Mouse (Mus musculus): Measurements from ENCODE around the gene Prss2. TPM values are rescaled to one million over a fixed set of nuclear protein-coding genes. Genes with fewer than 3 reads are reported as not detected.
"Not testable (repeated sequence)": the region's sequence is repeated elsewhere in the genome, so short reads cannot be mapped to it uniquely, and the experiment has no call there.

The Prss2 gene
- not detected in 2 replicates for polyA plus RNA-seq (2015; fragmentation: Nextera tagmentation; extraction: Ambion mirVana)

GRCm38 (mm10) chr6:41521487-41521886 lies at the start of gene Prss2:
Prss2 (plus strand) TSS chr6:41521787.
- Histone ChIP-seq H3K27ac (no peak within 1 kb of the TSS), H3K4me3 (no peak within 1 kb of the TSS), H3K9me3 (no peaks in the 10 kb centered on the region), H3K36me3 (no peaks in the 10 kb centered on the region), H3K4me2 (replicated peaks) (no peak within 1 kb of the TSS), H3K27me3 (no peaks in the 10 kb centered on the region), H3K9ac (no peak within 1 kb of the TSS), H3K4me1 (no peaks in the 10 kb centered on the region)
- ATAC-seq (ENCODE audit: low FRiP score, low read depth), result no peak
- WGBS, result 81% methylated on average over 1 of the region's 1 CpGs

GRCm38 (mm10) chr6:41499374-41499773 lies 22.2 kb upstream of the Prss2 start:
- no peak for ATAC-seq (ENCODE audit: low FRiP score, low read depth)

GRCm38 (mm10) chr6:41504915-41505314 lies 16.7 kb upstream of the Prss2 start:
- 76% methylated on average over 2 of the region's 2 CpGs for WGBS
- ATAC-seq (ENCODE audit: low FRiP score, low read depth), result no peak
- no peaks in the 10 kb centered on the region for H3K27me3 ChIP-seq
- no peaks in the 10 kb centered on the region for H3K9me3 ChIP-seq
- H3K27ac ChIP-seq, result no peak overlapping the region
- H3K4me1 ChIP-seq, result no peaks in the 10 kb centered on the region
- no peak overlapping the region for H3K4me3 ChIP-seq
- H3K4me2 ChIP-seq (replicated peaks), result no peak overlapping the region
- no peak overlapping the region for H3K9ac ChIP-seq
- no peaks in the 10 kb centered on the region for H3K36me3 ChIP-seq

More at GRCm38 (mm10) chr6:41499374-41499773, 22.2 kb upstream of the Prss2 start:
- H3K4me1 ChIP-seq, result no peaks in the 10 kb centered on the region
- no peaks in the 10 kb centered on the region for H3K27me3 ChIP-seq
- no peak overlapping the region for H3K27ac ChIP-seq
- H3K9ac ChIP-seq, result no peak overlapping the region
- no peak overlapping the region for H3K4me3 ChIP-seq
- no peaks in the 10 kb centered on the region for H3K9me3 ChIP-seq
- no peak overlapping the region for H3K4me2 ChIP-seq (replicated peaks)
- H3K36me3 ChIP-seq, result no peaks in the 10 kb centered on the region
- WGBS, result 90% methylated on average over 3 of the region's 3 CpGs

- no peak overlapping the region for H3K27ac ChIP-seq
- H3K4me3 ChIP-seq, result no peak overlapping the region
- no peak overlapping the region for H3K4me2 ChIP-seq (replicated peaks)
- H3K9me3 ChIP-seq, result no peaks in the 10 kb centered on the region
- H3K27me3 ChIP-seq, result no peaks in the 10 kb centered on the region
- WGBS, result 75% methylated on average over 6 of the region's 6 CpGs
- no peaks in the 10 kb centered on the region for H3K4me1 ChIP-seq
- no peak for ATAC-seq (ENCODE audit: low FRiP score, low read depth)
- H3K36me3 ChIP-seq, result no peaks in the 10 kb centered on the region
- no peak overlapping the region for H3K9ac ChIP-seq
Observed at GRCm38 (mm10) chr6:41505323-41505722, 16.3 kb upstream of the Prss2 start.

- H3K9me3 ChIP-seq, result peaks cover 4% of the 10 kb centered on the region; the same call in 1 of the 2 replicates
- WGBS, result 79% methylated on average over 6 of the region's 6 CpGs
- H3K36me3 ChIP-seq, result no peaks in the 10 kb centered on the region
- no peak overlapping the region for H3K9ac ChIP-seq
- no peak overlapping the region for H3K27ac ChIP-seq
- H3K4me2 ChIP-seq (replicated peaks), result no peak overlapping the region
- H3K4me3 ChIP-seq, result no peak overlapping the region
- no peaks in the 10 kb centered on the region for H3K4me1 ChIP-seq
- no peak for ATAC-seq (ENCODE audit: low FRiP score, low read depth)
- H3K27me3 ChIP-seq, result no peaks in the 10 kb centered on the region
Observed at GRCm38 (mm10) chr6:41518017-41518524, 3.5 kb upstream of the Prss2 start.

- no peak overlapping the region for H3K9ac ChIP-seq
- no peaks in the 10 kb centered on the region for H3K4me1 ChIP-seq
- no peaks in the 10 kb centered on the region for H3K9me3 ChIP-seq
- H3K27ac ChIP-seq, result no peak overlapping the region
- H3K4me3 ChIP-seq, result no peak overlapping the region
- no peak for ATAC-seq (ENCODE audit: low FRiP score, low read depth)
- H3K27me3 ChIP-seq, result no peaks in the 10 kb centered on the region
- no peaks in the 10 kb centered on the region for H3K36me3 ChIP-seq
- H3K4me2 ChIP-seq (replicated peaks), result no peak overlapping the region
Observed at GRCm38 (mm10) chr6:41526453-41526852, 4.9 kb downstream of the Prss2 start.

- no peak for ATAC-seq (ENCODE audit: low FRiP score, low read depth)
- no peaks in the 10 kb centered on the region for H3K36me3 ChIP-seq
- no peaks in the 10 kb centered on the region for H3K9me3 ChIP-seq
- no peak overlapping the region for H3K4me2 ChIP-seq (replicated peaks)
- no peaks in the 10 kb centered on the region for H3K4me1 ChIP-seq
- H3K4me3 ChIP-seq, result no peak overlapping the region
- WGBS, result 61% methylated on average over 1 of the region's 1 CpGs
- no peaks in the 10 kb centered on the region for H3K27me3 ChIP-seq
- H3K27ac ChIP-seq, result no peak overlapping the region
- no peak overlapping the region for H3K9ac ChIP-seq
Observed at GRCm38 (mm10) chr6:41527402-41527801, 5.8 kb downstream of the Prss2 start.

GRCm38 (mm10) chr6:41529987-41530386 lies 8.4 kb downstream of the Prss2 start:
- not testable (repeated sequence) for H3K4me1 ChIP-seq; H3K9me3 ChIP-seq; ATAC-seq (ENCODE audit: low FRiP score, low read depth); H3K4me3 ChIP-seq; H3K4me2 ChIP-seq (replicated peaks); H3K36me3 ChIP-seq; H3K27me3 ChIP-seq; H3K27ac ChIP-seq; H3K9ac ChIP-seq
- WGBS, result 4% methylated on average over 1 of the region's 2 CpGs

GRCm38 (mm10) chr6:41532181-41532580 lies 10.6 kb downstream of the Prss2 start:
- no peak overlapping the region for H3K27ac ChIP-seq
- no peak overlapping the region for H3K9ac ChIP-seq
- WGBS, result 75% methylated on average over 4 of the region's 4 CpGs
- no peak for ATAC-seq (ENCODE audit: low FRiP score, low read depth)
- H3K36me3 ChIP-seq, result no peaks in the 10 kb centered on the region
- no peak overlapping the region for H3K4me2 ChIP-seq (replicated peaks)
- no peaks in the 10 kb centered on the region for H3K9me3 ChIP-seq
- H3K4me3 ChIP-seq, result no peak overlapping the region
- no peaks in the 10 kb centered on the region for H3K27me3 ChIP-seq
- H3K4me1 ChIP-seq, result no peaks in the 10 kb centered on the region

- Histone ChIP-seq H3K4me1 (no peaks in the 10 kb centered on the region), H3K4me2 (replicated peaks) (no peak overlapping the region), H3K27ac (no peak overlapping the region), H3K36me3 (no peaks in the 10 kb centered on the region), H3K9me3 (no peaks in the 10 kb centered on the region), H3K4me3 (no peak overlapping the region), H3K27me3 (no peaks in the 10 kb centered on the region), H3K9ac (no peak overlapping the region)
- 83% methylated on average over 8 of the region's 8 CpGs for WGBS
- ATAC-seq (ENCODE audit: low FRiP score, low read depth), result no peak
Observed at GRCm38 (mm10) chr6:41532687-41533284, 11.2 kb downstream of the Prss2 start.

- ATAC-seq (ENCODE audit: low FRiP score, low read depth), result no peak
- Histone ChIP-seq H3K36me3 (no peaks in the 10 kb centered on the region), H3K4me3 (no peak overlapping the region), H3K27me3 (peaks cover 9% of the 10 kb centered on the region), H3K27ac (no peak overlapping the region), H3K4me2 (replicated peaks) (no peak overlapping the region), H3K4me1 (no peaks in the 10 kb centered on the region), H3K9me3 (no peaks in the 10 kb centered on the region), H3K9ac (no peak overlapping the region)
- 87% methylated on average over 1 of the region's 1 CpGs for WGBS
Observed at GRCm38 (mm10) chr6:41537376-41537775, 15.8 kb downstream of the Prss2 start.

GRCm38 (mm10) chr6:41538296-41538695 lies 16.7 kb downstream of the Prss2 start:
- WGBS, result 83% methylated on average over 7 of the region's 8 CpGs
- ATAC-seq (ENCODE audit: low FRiP score, low read depth); H3K27ac ChIP-seq; H3K4me3 ChIP-seq; H3K9me3 ChIP-seq; H3K9ac ChIP-seq; H3K4me2 ChIP-seq (replicated peaks); H3K36me3 ChIP-seq; H3K4me1 ChIP-seq: not testable (repeated sequence)
- peaks cover 18% of the 10 kb centered on the region for H3K27me3 ChIP-seq

GRCm38 (mm10) chr6:41540746-41541145 lies 19.2 kb downstream of the Prss2 start:
- no peak for ATAC-seq (ENCODE audit: low FRiP score, low read depth)
- Histone ChIP-seq H3K36me3 (no peaks in the 10 kb centered on the region), H3K9me3 (no peaks in the 10 kb centered on the region), H3K4me2 (replicated peaks) (no peak overlapping the region), H3K27ac (no peak overlapping the region), H3K27me3 (peaks cover 37% of the 10 kb centered on the region), H3K4me3 (no peak overlapping the region), H3K9ac (no peak overlapping the region), H3K4me1 (peaks cover 5% of the 10 kb centered on the region; the same call in 1 of the 2 replicates)

Data from limb, embryonic 13.5 days (tissue).